7 mouse cellular contexts compared by ENCODE assay signal in the genomic region with DNA sequence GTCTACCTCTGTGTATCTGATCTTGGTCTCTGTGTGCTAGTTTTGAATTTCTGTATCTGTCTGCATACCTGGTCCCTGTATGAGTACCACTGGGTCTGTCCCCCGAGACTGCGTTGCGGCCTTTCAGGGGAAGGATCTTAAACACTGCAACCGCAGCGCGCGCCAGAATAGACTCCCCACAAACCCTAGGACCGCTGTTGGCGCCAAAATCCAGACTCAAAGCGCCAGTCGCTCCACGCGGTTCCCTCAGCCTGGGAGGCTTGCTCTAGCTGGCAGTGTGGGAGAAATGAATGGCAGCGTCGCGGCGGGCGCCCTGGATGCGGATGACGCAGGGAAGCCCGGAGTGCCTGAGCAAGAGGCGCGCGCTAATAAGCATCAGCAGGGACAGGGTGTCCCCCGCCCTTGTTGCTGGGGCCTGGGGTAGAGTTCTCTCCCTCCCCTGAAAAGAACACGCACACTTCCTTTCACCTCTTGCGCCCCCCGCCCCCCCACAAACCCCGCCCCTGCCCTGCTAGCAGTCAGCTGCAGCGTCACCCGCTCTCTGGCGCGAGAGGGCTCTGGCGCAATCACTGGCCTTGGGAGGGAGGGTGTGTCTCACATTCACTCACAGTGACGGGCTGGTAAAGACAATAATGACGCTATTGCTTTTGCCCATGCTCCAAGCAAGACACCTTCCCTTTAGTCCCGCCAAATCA. TPM values are rescaled to one million over a fixed set of nuclear protein-coding genes. Genes with fewer than 3 reads are reported as not detected.
DNase-seq lines count a peak whose midpoint lies in the region; ATAC-seq lines count a peak whose summit lies in the region.

No protein-coding gene starts in this region.

- peak overlapping the region; percentile 78 for H3K4me2 ChIP-seq in forebrain, embryonic 13.5 days

- H3K27ac ChIP-seq in forebrain, embryonic 13.5 days = peak overlapping the region; percentile 94

- peak; percentile 91 for DNase-seq in NIH3T3 (ENCODE audit: low read depth)
- DNase-seq in c-Kit-positive CD71-negative TER-119-negative erythroid progenitor cells, embryonic 14.5 days (ENCODE audit: low read depth) = peak; percentile 58
- peak; percentile 58 to 65 for DNase-seq in layer of hippocampus, postnatal 10 days (ENCODE audit: low spot score in 2 of 2)
- peak; percentile 75 for DNase-seq in lung, postnatal 36 days
- DNase-seq in right cerebral cortex, adult 18-20 months = peak; percentile 81

- peaks cover 11% of the 10 kb centered on the region; the same call in 1 of the 2 replicates for H3K36me3 ChIP-seq in forebrain, embryonic 13.5 days (ENCODE audit: poor library complexity, severe bottlenecking)

- H3K9ac ChIP-seq in forebrain, embryonic 13.5 days = peak overlapping the region; percentile 81

- no peaks in the 10 kb centered on the region for H3K9me3 ChIP-seq in forebrain, embryonic 13.5 days (replicated peaks)

- ATAC-seq in forebrain, embryonic 13.5 days = peak; percentile 71
- ATAC-seq in hematopoietic stem cell, adult 5-6 weeks (replicated peaks in 1 of 2; ENCODE audit: insufficient read depth in 1 of 2, low FRiP score in 2 of 2, low TSS enrichment in 1 of 2, low read depth in 1 of 2, poor library complexity in 2 of 2, severe bottlenecking in 2 of 2) = peak; percentile 51 to 58

- under 1% methylated on average over 31 of the region's 37 CpGs for WGBS in forebrain, embryonic 13.5 days

- H3K27me3 ChIP-seq in forebrain, embryonic 13.5 days = no peaks in the 10 kb centered on the region

- H3K4me1 ChIP-seq in forebrain, embryonic 13.5 days = peaks cover 37% of the 10 kb centered on the region

- peak overlapping the region; percentile 70 for H3K4me3 ChIP-seq in forebrain, embryonic 13.5 days

RNA-seq across cellular contexts. Expression of a gene that starts 1.1 kb away (rescaled TPM):
- 9.6 and 10.9 TPM in 2 replicates for polyA plus RNA-seq in forebrain, embryonic 13.5 days (2015; fragmentation: Nextera tagmentation; extraction: Ambion mirVana)
- total RNA-seq in hematopoietic stem cell, adult 5-6 weeks (2017) = 0.25 TPM in 1 of 2 replicates, not detected in the other
- total RNA-seq in layer of hippocampus, postnatal 10 days (2021) = 100 to 1,000 TPM; 143 to 153 TPM

RNA-seq across cellular contexts. Expression of a gene that starts 7.5 kb away (rescaled TPM):
- 7.1 and 7.8 TPM in 2 replicates for polyA plus RNA-seq in forebrain, embryonic 13.5 days (2015; fragmentation: Nextera tagmentation; extraction: Ambion mirVana)
- 0.38 and 3.0 TPM in 2 replicates for total RNA-seq in hematopoietic stem cell, adult 5-6 weeks (2017)
- total RNA-seq in layer of hippocampus, postnatal 10 days (2021) = 10 to 100 TPM; 29.5 to 33.8 TPM

RNA-seq across cellular contexts. Expression of a gene that starts 10.6 kb away (rescaled TPM):
- polyA plus RNA-seq in forebrain, embryonic 13.5 days (2015; fragmentation: Nextera tagmentation; extraction: Ambion mirVana) = 36.6 and 41.6 TPM in 2 replicates
- 9.8 and 18.9 TPM in 2 replicates for total RNA-seq in hematopoietic stem cell, adult 5-6 weeks (2017)
- 10 to 100 TPM; 12.4 to 14.0 TPM for total RNA-seq in layer of hippocampus, postnatal 10 days (2021)

RNA-seq across cellular contexts. Expression of a gene that starts 10.7 kb away (rescaled TPM):
- polyA plus RNA-seq in forebrain, embryonic 13.5 days (2015; fragmentation: Nextera tagmentation; extraction: Ambion mirVana) = 0.32 TPM in 1 of 2 replicates, not detected in the other
- total RNA-seq in hematopoietic stem cell, adult 5-6 weeks (2017) = not detected in 2 replicates
- under 1 TPM in 1 of 2 experiments, not detected in 1; 0.53 TPM for total RNA-seq in layer of hippocampus, postnatal 10 days (2021)

RNA-seq across cellular contexts. Expression of a gene that starts 10.7 kb away (rescaled TPM):
- polyA plus RNA-seq in forebrain, embryonic 13.5 days (2015; fragmentation: Nextera tagmentation; extraction: Ambion mirVana) = 21.1 and 23.9 TPM in 2 replicates
- total RNA-seq in hematopoietic stem cell, adult 5-6 weeks (2017) = 7.0 and 9.0 TPM in 2 replicates
- total RNA-seq in layer of hippocampus, postnatal 10 days (2021) = 1 to 10 TPM; 2.9 TPM

Comparison
In these comparisons a context has a peak if more than half of its experiments do, and no peak if none do; other contexts are left out.
1. Peak in every context shown above with its lines: DNase-seq, ATAC-seq, H3K4me3 ChIP-seq and H3K27ac ChIP-seq.
2. RNA of a gene that starts 1.1 kb away (total RNA-seq): 143 to 153 TPM in layer of hippocampus, postnatal 10 days; 0.25 TPM in hematopoietic stem cell, adult 5-6 weeks; every median in the first group is over 100 times any median in the second.